Mouse (Mus musculus): ENCODE data around the gene Nup133. TPM values are rescaled to one million over a fixed set of nuclear protein-coding genes. Genes with fewer than 3 reads are reported as not detected.

The Nup133 gene
- polyA plus RNA-seq, 1 experiment from 2014 or later: 22.3 TPM

- Histone ChIP-seq H3K9me3 (no peaks in the 10 kb centered on the region), H3K4me1 (replicated peaks) (peaks cover 21% of the 10 kb centered on the region), H3K27me3 (peaks cover 71% of the 10 kb centered on the region), H3K4me2 (no peak within 1 kb of the TSS), H3K4me3 (no peak within 1 kb of the TSS), H3K9ac (no peak within 1 kb of the TSS), H3K27ac (replicated peaks) (no peak within 1 kb of the TSS), H3K36me3 (no peaks in the 10 kb centered on the region)
- 24% methylated on average over 15 of the region's 15 CpGs for WGBS
- ATAC-seq (ENCODE audit: low read depth): no peak
Measured at GRCm38 (mm10) chr8:123894502-123895097, 54.5 kb downstream of the Nup133 start, which contains the start of gene Acta1. Acta1 (minus strand) TSS chr8:123894751.

DNA sequence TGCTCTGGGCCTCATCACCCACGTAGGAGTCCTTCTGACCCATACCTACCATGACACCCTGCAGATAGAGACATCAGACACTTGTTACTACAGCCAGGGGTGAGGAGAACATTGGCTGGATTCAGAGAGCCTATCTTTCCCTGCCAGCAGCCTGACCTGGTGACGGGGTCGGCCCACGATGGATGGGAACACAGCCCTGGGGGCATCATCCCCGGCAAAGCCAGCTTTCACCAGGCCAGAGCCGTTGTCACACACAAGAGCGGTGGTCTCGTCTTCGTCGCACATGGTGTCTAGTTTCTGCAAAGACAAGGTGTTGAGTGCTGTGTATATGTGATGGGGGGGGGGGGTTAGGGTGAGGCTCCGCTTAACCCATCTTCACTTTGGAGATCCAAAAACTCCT lies 55.7 kb downstream of the Nup133 start:
- WGBS: 82% methylated on average over 11 of the region's 11 CpGs
- peaks cover 21% of the 10 kb centered on the region for H3K4me1 ChIP-seq (replicated peaks)
- no peak overlapping the region for H3K4me2 ChIP-seq
- H3K27ac ChIP-seq (replicated peaks): no peak overlapping the region
- H3K9ac ChIP-seq: no peak overlapping the region
- H3K36me3 ChIP-seq: no peaks in the 10 kb centered on the region
- no peak overlapping the region for H3K4me3 ChIP-seq
- no peak for ATAC-seq (ENCODE audit: low read depth)
- H3K9me3 ChIP-seq: no peaks in the 10 kb centered on the region
- H3K27me3 ChIP-seq: peaks cover 83% of the 10 kb centered on the region

DNA sequence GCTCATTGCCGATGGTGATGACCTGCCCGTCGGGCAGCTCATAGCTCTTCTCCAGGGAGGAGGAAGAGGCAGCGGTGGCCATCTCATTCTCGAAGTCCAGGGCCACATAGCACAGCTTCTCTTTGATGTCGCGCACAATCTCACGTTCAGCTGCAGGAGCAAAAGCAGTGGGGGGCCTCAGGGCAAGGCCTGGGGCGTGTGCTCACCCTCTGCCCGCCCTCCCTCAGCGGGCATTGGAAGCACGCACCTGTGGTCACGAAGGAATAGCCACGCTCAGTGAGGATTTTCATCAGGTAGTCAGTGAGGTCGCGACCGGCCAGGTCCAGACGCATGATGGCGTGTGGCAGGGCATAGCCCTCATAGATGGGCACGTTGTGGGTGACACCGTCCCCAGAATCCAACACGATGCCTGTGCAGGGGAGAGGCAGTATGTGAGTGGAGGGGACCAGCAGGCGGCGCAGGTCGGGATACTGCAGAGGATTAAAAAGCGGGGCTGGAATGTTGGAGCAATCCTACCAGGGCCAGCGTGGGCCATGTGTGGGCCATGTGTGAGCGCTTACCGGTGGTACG lies 56.4 kb downstream of the Nup133 start:
- H3K36me3 ChIP-seq: no peaks in the 10 kb centered on the region
- H3K4me3 ChIP-seq: peak overlapping the region; percentile 44
- no peaks in the 10 kb centered on the region for H3K9me3 ChIP-seq
- 11% methylated on average over 30 of the region's 30 CpGs for WGBS
- H3K9ac ChIP-seq: peak overlapping the region; percentile 70
- peaks cover 21% of the 10 kb centered on the region for H3K4me1 ChIP-seq (replicated peaks)
- H3K27ac ChIP-seq (replicated peaks): no peak overlapping the region
- ATAC-seq (ENCODE audit: low read depth): peak; percentile 34; the same call in 1 of the 2 replicates
- peaks cover 87% of the 10 kb centered on the region for H3K27me3 ChIP-seq
- peak overlapping the region; percentile 65 for H3K4me2 ChIP-seq

GRCm38 (mm10) chr8:123891883-123892585 lies 57.0 kb downstream of the Nup133 start:
- peak; percentile 83 for ATAC-seq (ENCODE audit: low read depth)
- under 1% methylated on average over 49 of the region's 49 CpGs for WGBS
- H3K4me3 ChIP-seq: peak overlapping the region; percentile 44
- H3K9ac ChIP-seq: peak overlapping the region; percentile 70
- peak overlapping the region; percentile 64 for H3K27ac ChIP-seq (replicated peaks)
- H3K36me3 ChIP-seq: no peaks in the 10 kb centered on the region
- peaks cover 21% of the 10 kb centered on the region for H3K4me1 ChIP-seq (replicated peaks)
- H3K27me3 ChIP-seq: peaks cover 87% of the 10 kb centered on the region
- peak overlapping the region; percentile 65 for H3K4me2 ChIP-seq
- no peaks in the 10 kb centered on the region for H3K9me3 ChIP-seq

GRCm38 (mm10) chr8:123891271-123891670 lies 57.8 kb downstream of the Nup133 start:
- H3K4me1 ChIP-seq (replicated peaks): peaks cover 21% of the 10 kb centered on the region
- ATAC-seq (ENCODE audit: low read depth): no peak
- no peaks in the 10 kb centered on the region for H3K9me3 ChIP-seq
- 0 out of 2 replicates have a peak overlapping the region, but pooled peaks have one; percentile 64 for H3K27ac ChIP-seq (replicated peaks)
- no peaks in the 10 kb centered on the region for H3K36me3 ChIP-seq
- WGBS: under 1% methylated on average over 11 of the region's 11 CpGs
- peak overlapping the region; percentile 65 for H3K4me2 ChIP-seq
- H3K27me3 ChIP-seq: peaks cover 83% of the 10 kb centered on the region
- H3K4me3 ChIP-seq: peak overlapping the region; percentile 44
- peak overlapping the region; percentile 70 for H3K9ac ChIP-seq

- peaks cover 26% of the 10 kb centered on the region for H3K4me1 ChIP-seq (replicated peaks)
- ATAC-seq (ENCODE audit: low read depth): no peak
- H3K27me3 ChIP-seq: peaks cover 75% of the 10 kb centered on the region
- no peak overlapping the region for H3K4me3 ChIP-seq
- no peaks in the 10 kb centered on the region for H3K9me3 ChIP-seq
- no peak overlapping the region for H3K9ac ChIP-seq
- H3K36me3 ChIP-seq: no peaks in the 10 kb centered on the region
- no peak overlapping the region for H3K27ac ChIP-seq (replicated peaks)
- WGBS: 60% methylated on average over 4 of the region's 4 CpGs
- H3K4me2 ChIP-seq: no peak overlapping the region
Measured at GRCm38 (mm10) chr8:123889797-123890196, 59.3 kb downstream of the Nup133 start.

GRCm38 (mm10) chr8:123887956-123888355 lies 61.1 kb downstream of the Nup133 start:
- H3K27ac ChIP-seq (replicated peaks): no peak overlapping the region
- no peak overlapping the region for H3K4me3 ChIP-seq
- no peak overlapping the region for H3K9ac ChIP-seq
- H3K27me3 ChIP-seq: peaks cover 71% of the 10 kb centered on the region
- H3K4me2 ChIP-seq: no peak overlapping the region
- H3K9me3 ChIP-seq: no peaks in the 10 kb centered on the region
- ATAC-seq (ENCODE audit: low read depth): no peak
- H3K36me3 ChIP-seq: no peaks in the 10 kb centered on the region
- WGBS: 78% methylated on average over 2 of the region's 2 CpGs
- peaks cover 36% of the 10 kb centered on the region for H3K4me1 ChIP-seq (replicated peaks)

DNA sequence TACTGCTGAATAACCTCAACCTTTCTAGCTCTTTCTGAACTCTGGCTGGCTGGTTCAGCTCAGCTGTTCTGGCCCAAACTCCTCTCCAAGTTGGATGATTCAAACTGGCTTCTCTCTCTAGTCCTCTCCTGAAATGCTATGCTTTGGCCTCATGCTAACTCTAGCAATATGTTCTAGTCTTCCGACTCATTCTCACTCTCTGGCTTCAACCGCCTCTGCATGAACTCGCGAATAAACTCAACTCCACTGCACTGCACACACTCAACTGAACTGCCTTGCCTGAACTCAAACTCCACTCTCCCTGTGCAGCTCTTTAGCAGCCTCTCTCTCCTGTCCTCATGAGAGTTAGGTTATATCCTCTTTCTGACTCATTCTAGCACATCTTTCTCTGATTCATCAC lies 61.9 kb downstream of the Nup133 start:
- Histone ChIP-seq H3K9me3 (no peaks in the 10 kb centered on the region), H3K4me1 (replicated peaks) (peaks cover 28% of the 10 kb centered on the region), H3K4me3 (no peak overlapping the region), H3K4me2 (no peak overlapping the region), H3K27ac (replicated peaks) (no peak overlapping the region), H3K36me3 (no peaks in the 10 kb centered on the region), H3K9ac (no peak overlapping the region), H3K27me3 (peaks cover 63% of the 10 kb centered on the region)
- no peak for ATAC-seq (ENCODE audit: low read depth)
- WGBS: 94% methylated on average over 4 of the region's 4 CpGs

- 7% methylated on average over 13 of the region's 14 CpGs for WGBS
- H3K4me1 ChIP-seq (replicated peaks): peaks cover 21% of the 10 kb centered on the region
- ATAC-seq (ENCODE audit: low read depth): peak; percentile 81
- H3K9ac ChIP-seq: peak overlapping the region; percentile 49
- H3K27ac ChIP-seq (replicated peaks): peak overlapping the region; percentile 76
- peaks cover 41% of the 10 kb centered on the region for H3K27me3 ChIP-seq
- H3K4me3 ChIP-seq: no peak overlapping the region
- H3K36me3 ChIP-seq: no peaks in the 10 kb centered on the region
- H3K9me3 ChIP-seq: no peaks in the 10 kb centered on the region
- H3K4me2 ChIP-seq: peak overlapping the region; percentile 32
Measured at GRCm38 (mm10) chr8:123884721-123885565, 64.1 kb downstream of the Nup133 start.

GRCm38 (mm10) chr8:123883094-123883493 lies 66.0 kb downstream of the Nup133 start:
- Histone ChIP-seq H3K4me3 (no peak overlapping the region), H3K4me1 (replicated peaks) (peaks cover 26% of the 10 kb centered on the region), H3K9ac (no peak overlapping the region), H3K36me3 (no peaks in the 10 kb centered on the region), H3K27me3 (peaks cover 23% of the 10 kb centered on the region), H3K4me2 (no peak overlapping the region), H3K9me3 (no peaks in the 10 kb centered on the region), H3K27ac (replicated peaks) (no peak overlapping the region)
- ATAC-seq (ENCODE audit: low read depth): no peak
- WGBS: 79% methylated on average over 4 of the region's 4 CpGs

- Histone ChIP-seq H3K4me2 (no peak overlapping the region), H3K4me1 (replicated peaks) (peaks cover 26% of the 10 kb centered on the region), H3K9me3 (no peaks in the 10 kb centered on the region), H3K27ac (replicated peaks) (no peak overlapping the region), H3K4me3 (no peak overlapping the region), H3K27me3 (peaks cover 22% of the 10 kb centered on the region), H3K36me3 (no peaks in the 10 kb centered on the region), H3K9ac (no peak overlapping the region)
- no peak for ATAC-seq (ENCODE audit: low read depth)
- 79% methylated on average over 2 of the region's 2 CpGs for WGBS
Measured at GRCm38 (mm10) chr8:123882412-123882811, 66.7 kb downstream of the Nup133 start.
